Mouse (Mus musculus) large intestine, adult 2 months (tissue): Measurements from ENCODE around the gene Itsn1. TPM values are rescaled to one million over a fixed set of nuclear protein-coding genes. Genes with fewer than 3 reads are reported as not detected.

ENCODE experiments used
- DNase-seq: peaks from one replicate; pipeline ENCODE4 v3.0.0-alpha.2; 2012; ENCODE audit warnings: low read depth, low spot score
- WGBS: fragments of 180-500 bp; shearing (Covaris S2); methylation state at CpG from one replicate; pipeline ENCODE4 v1.1.7; 2018; 5-methylcytosine and 5-hydroxymethylcytosine counted together
- polyA plus RNA-seq: library from polyadenylated mRNA; depleted of rRNA; stranded (reverse); fragments of >200 nt; gene quantifications from 2 replicates; pipeline ENCODE4 v1.2.3, GENCODE M21; 2012

Itsn1 gene
- polyA plus RNA-seq, 1 experiment, result 13.6 TPM

DNA sequence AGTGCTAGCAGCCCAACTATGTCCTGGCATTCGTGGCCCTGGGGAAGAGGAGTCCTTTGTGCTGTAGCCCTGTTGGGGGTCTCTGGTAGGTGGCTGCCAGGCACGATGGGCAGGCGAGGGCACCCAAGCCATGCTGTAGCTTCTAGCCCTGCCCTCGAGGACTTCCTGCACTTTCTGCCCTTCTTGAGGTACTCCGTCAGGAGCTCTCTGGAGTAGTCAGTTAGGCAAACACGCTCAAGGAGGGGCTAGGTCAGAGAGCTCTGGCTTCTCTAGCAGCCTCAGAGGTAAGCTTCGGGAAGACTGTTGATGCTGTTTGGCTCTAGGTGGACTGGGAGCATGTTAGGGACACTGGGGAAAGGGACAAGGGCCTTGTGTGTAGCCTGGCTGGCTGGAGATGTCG is 195.3 kb downstream of the Itsn1 start:
- no peak for DNase-seq
- 84% methylated on average over 8 of the region's 8 CpGs for WGBS

- 73% methylated on average over 16 of the region's 16 CpGs for WGBS
- no peak for DNase-seq
These were observed 199.0 kb downstream of the Itsn1 start for GRCm38 (mm10) chr16:91927911-91928630.

DNA sequence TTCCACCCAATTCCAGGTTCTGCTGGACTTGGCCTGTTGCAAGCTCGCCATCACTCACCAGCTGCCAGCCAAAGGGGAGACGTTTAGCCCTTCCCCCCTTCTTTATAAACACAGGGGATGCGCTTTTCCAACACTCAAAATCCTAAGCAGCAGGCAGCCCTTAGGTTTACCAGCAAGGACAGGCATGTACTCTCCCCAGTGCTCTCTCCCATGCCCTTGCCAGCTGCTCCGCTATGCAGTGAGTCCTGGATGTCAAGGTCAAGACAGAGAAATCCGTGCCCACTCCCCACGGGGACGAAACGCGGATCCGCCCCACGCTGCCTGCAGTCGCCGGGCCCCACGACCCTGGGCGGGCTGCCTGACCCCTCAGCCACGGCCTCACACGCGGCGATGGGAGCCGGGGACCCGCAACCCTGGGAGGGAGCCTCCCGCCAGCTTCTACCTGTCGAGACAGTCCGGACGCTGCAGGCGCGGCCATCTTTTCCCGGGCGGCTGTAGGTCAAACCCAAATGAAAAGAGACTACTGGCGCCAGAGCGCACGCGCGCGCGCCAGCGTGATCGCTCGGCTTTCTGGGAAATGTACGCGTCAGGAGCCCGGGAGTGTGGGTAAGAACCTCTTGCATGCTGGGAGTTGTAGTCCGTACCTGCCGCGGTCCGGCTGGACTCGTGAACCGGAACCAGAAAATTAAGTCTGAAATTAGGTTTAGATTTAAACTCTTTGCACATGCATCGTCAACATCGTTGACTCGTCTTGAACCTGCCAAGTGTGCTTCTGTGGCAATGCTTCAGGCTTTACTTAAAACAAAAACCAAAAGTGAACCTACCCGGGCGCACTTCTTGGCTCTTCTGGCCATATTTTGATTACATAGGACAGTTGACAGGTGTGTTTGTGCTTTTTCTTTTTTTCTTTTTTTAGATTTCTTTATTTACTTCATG is 202.3 kb downstream of the Itsn1 start:
- under 1% methylated on average over 53 of the region's 53 CpGs for WGBS
- DNase-seq, result peak; percentile 74

- no peak for DNase-seq
- WGBS, result 43% methylated on average over 8 of the region's 8 CpGs
These were observed 203.1 kb downstream of the Itsn1 start for GRCm38 (mm10) chr16:91932082-91932690.

- DNase-seq, result no peak
- 48% methylated on average over 10 of the region's 10 CpGs for WGBS
These were observed 203.9 kb downstream of the Itsn1 start for GRCm38 (mm10) chr16:91932843-91933518.

DNA sequence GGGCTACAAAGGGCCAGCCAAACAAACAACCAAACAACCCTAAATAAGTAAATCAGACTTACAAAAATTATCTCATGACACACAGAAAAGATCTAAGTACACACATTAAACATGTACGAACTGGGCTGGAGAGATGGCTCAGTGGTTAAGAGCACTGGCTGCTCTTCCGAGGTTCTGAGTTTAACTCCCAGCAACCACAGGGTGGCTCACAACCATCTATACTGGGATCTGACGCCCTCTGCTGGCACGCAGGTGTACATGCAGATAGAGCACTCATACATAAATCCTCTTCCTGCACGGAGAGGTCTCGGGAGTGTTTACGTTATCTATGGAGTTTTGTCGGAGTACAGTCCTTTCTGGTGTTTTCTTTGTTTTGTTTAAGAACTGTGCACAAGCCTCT is 206.0 kb downstream of the Itsn1 start:
- 45% methylated on average over 8 of the region's 8 CpGs for WGBS
- DNase-seq, result no peak

GRCm38 (mm10) chr16:91935726-91936125 is 206.6 kb downstream of the Itsn1 start:
- no peak for DNase-seq
- 43% methylated on average over 8 of the region's 8 CpGs for WGBS

- WGBS, result 44% methylated on average over 10 of the region's 10 CpGs
- peak; percentile 81 for DNase-seq
These were observed 207.4 kb downstream of the Itsn1 start for GRCm38 (mm10) chr16:91936340-91937030.

DNA sequence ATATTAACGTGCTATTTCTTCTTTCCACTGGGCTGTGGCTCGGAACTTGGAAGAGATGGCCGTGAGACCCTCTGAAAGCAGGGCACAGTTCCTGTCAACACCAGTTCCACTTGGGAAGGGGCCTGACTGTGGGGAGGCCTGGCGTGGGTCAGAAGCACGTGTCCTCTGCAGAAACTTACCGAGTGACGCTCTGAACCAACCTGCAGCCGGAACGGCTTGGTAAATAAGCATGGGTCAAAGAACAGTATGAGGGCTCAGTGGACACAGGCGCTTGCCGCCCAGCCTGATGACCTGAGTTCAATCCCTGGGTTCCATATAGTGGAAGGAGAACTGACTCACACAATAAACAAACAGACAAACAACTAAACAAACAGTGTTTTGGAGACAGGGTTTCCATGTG is 208.2 kb downstream of the Itsn1 start:
- WGBS, result 72% methylated on average over 11 of the region's 11 CpGs
- DNase-seq, result no peak

- 90% methylated on average over 5 of the region's 5 CpGs for WGBS
- no peak for DNase-seq
These were observed 209.1 kb downstream of the Itsn1 start for GRCm38 (mm10) chr16:91938141-91938540.

GRCm38 (mm10) chr16:91940726-91941125 is 211.6 kb downstream of the Itsn1 start:
- 34% methylated on average over 6 of the region's 6 CpGs for WGBS
- peak; percentile 52 for DNase-seq

- WGBS, result 89% methylated on average over 14 of the region's 14 CpGs
- DNase-seq, result no peak
These were observed 213.1 kb downstream of the Itsn1 start for GRCm38 (mm10) chr16:91942201-91942600.

DNA sequence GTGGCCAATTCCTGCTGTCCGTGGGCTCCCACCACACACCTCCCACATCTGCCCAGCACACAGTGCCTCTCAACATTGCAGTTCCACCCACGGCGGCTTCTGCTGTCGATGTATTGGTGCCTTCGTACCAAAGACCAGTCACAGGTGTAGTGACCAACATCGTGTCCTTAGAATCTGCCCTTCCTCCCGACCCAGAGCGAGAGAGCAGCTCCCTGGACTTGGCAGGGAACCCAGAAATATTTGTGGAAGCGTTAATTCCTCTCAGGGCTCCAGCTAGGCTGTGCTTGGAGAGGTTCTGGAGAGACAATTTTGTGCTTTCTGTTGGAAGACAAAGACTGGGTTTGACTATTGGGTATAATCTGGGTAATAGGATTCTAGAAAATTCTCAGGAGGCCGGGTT is 217.2 kb downstream of the Itsn1 start:
- DNase-seq, result no peak
- WGBS, result 43% methylated on average over 10 of the region's 10 CpGs

- no peak for DNase-seq
- WGBS, result 83% methylated on average over 11 of the region's 11 CpGs
These were observed 218.0 kb downstream of the Itsn1 start for GRCm38 (mm10) chr16:91947093-91947492.

GRCm38 (mm10) chr16:91953967-91954366 is 224.9 kb downstream of the Itsn1 start:
- 48% methylated on average over 4 of the region's 4 CpGs for WGBS
- DNase-seq, result peak; percentile 84

DNA sequence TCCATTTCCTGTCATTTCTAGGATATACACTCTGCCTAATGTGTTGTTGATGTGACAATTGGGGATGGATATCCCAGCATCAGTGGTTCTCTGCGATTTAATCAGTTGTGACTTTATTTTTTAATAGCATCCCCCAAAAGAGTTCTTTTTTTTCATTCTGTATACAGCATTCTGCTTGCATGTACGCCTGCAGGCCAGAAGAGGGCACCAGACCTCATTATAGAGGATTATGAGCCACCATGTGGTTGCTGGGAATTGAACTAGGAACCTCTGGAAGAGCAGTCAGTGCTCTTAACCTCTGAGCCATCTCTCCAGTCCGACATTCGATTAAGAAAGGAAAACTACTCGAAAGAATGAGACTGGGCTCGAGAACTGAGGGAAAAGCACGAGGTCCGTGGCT is 225.7 kb downstream of the Itsn1 start:
- WGBS, result 91% methylated on average over 8 of the region's 8 CpGs
- DNase-seq, result no peak

- DNase-seq, result no peak
- 24% methylated on average over 9 of the region's 9 CpGs for WGBS
These were observed 233.3 kb downstream of the Itsn1 start for GRCm38 (mm10) chr16:91962204-91962893.

DNA sequence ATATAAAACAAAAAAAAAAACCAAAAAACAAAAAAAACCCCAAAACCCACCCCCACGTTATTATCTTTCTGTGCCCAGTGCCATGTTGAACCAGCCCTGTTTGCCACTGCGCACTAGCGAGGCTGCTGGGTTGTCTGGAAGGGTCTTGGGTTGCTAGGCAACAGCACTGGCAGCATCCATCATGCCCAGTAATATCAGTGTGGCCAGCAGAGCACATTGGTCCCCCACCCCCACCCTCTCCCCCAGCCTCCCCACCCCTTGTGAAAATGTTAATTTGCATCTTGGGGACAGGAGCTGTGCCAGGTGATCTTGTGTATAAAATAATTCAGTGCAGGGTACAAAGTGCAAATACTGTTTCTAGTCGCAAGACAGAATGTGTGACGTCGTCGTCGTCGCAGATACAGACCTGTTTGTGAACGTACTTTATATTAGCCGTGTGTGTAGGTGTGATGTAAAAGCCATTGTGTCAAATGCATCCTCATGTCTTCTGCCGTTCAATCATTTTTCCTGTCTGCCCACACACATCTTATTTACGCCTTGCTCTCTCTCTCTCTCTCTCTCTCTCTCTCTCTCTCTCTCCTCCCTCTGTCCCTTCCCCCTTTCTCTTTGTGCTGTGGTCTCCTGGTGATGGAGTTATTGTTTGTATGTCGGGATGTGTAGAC is 233.9 kb downstream of the Itsn1 start:
- DNase-seq, result no peak
- 32% methylated on average over 14 of the region's 14 CpGs for WGBS
